ENCODE assay signal across 8 mouse cellular contexts in genomic region chr17:48409380-48410298, GRCm38 (mm10). TPM values are rescaled to one million over a fixed set of nuclear protein-coding genes. Genes with fewer than 3 reads are reported as not detected.
DNase-seq lines count a peak whose midpoint lies in the region; ATAC-seq lines count a peak whose summit lies in the region.

Nfya (minus strand) TSS chr17:48409906.
Oard1 (plus strand) TSS chr17:48410014.

- H3K27me3 ChIP-seq in hindbrain, embryonic 12.5 days, result no peaks in the 10 kb centered on the region

- under 1% methylated on average over 82 of the region's 84 CpGs for WGBS in hindbrain, embryonic 12.5 days

- H3K27ac ChIP-seq in hindbrain, embryonic 12.5 days, result peak within 1 kb of the TSS; percentile 99

- peaks cover 27% of the 10 kb centered on the region for H3K4me1 ChIP-seq in hindbrain, embryonic 12.5 days

- H3K9me3 ChIP-seq in hindbrain, embryonic 12.5 days (replicated peaks), result no peaks in the 10 kb centered on the region

- peak; percentile 97 for ATAC-seq in hindbrain, embryonic 12.5 days (ENCODE audit: low FRiP score)

- H3K9ac ChIP-seq in hindbrain, embryonic 12.5 days, result peak within 1 kb of the TSS; percentile 93

- H3K4me3 ChIP-seq in hindbrain, embryonic 12.5 days, result peak within 1 kb of the TSS; percentile 77

- H3K4me2 ChIP-seq in hindbrain, embryonic 12.5 days (replicated peaks), result peak within 1 kb of the TSS; percentile 73

- DNase-seq in NIH3T3 (ENCODE audit: low read depth), result peak; percentile 100
- peak; percentile 100 for DNase-seq in cerebellum, postnatal 10 days
- peak; percentile 100 for DNase-seq in frontal cortex, postnatal 10 days (ENCODE audit: low spot score in 2 of 2)
- peak; percentile 100 for DNase-seq in layer of hippocampus, postnatal 14 days (ENCODE audit: low spot score in 2 of 2)
- DNase-seq in lung, postnatal 14 days, result peak; percentile 100
- peak; percentile 98 for DNase-seq in retina, adult 2 months (ENCODE audit: low read depth, low spot score)
- peak; percentile 100 for DNase-seq in thymus, postnatal 36 days

- H3K36me3 ChIP-seq in hindbrain, embryonic 12.5 days, result peaks cover 8% of the 10 kb centered on the region

RNA-seq across cellular contexts. Expression of gene Nfya, which starts in this region (rescaled TPM):
- 16.7 and 18.6 TPM in 2 replicates for polyA plus RNA-seq in hindbrain, embryonic 12.5 days (2016; fragmentation: Nextera tagmentation; extraction: Ambion mirVana)
- total RNA-seq in layer of hippocampus, postnatal 14 days (2021), result 10 to 100 TPM; 30.3 to 42.0 TPM

RNA-seq across cellular contexts. Expression of gene Oard1, which starts in this region (rescaled TPM):
- 52.4 and 61.5 TPM in 2 replicates for polyA plus RNA-seq in hindbrain, embryonic 12.5 days (2016; fragmentation: Nextera tagmentation; extraction: Ambion mirVana)
- 10 to 100 TPM; 10.7 to 11.2 TPM for total RNA-seq in layer of hippocampus, postnatal 14 days (2021)

Comparison
In these comparisons a context has a peak if more than half of its experiments do, and no peak if none do; other contexts are left out.
1. Peak in every context shown above with its lines: DNase-seq, ATAC-seq, H3K4me3 ChIP-seq and H3K27ac ChIP-seq.